ENCODE assay signal across 8 mouse cellular contexts in genomic region chr2:144247337-144247978, GRCm38 (mm10). TPM values are rescaled to one million over a fixed set of nuclear protein-coding genes. Genes with fewer than 3 reads are reported as not detected.
DNase-seq lines count a peak whose midpoint lies in the region; ATAC-seq and TF ChIP-seq lines count a peak whose summit lies in the region.

No protein-coding gene starts in this region.

- ATAC-seq in hindbrain, embryonic 11.5 days (ENCODE audit: low FRiP score) = peak; percentile 25; the same call in 1 of the 2 replicates

- no peak overlapping the region for H3K4me2 ChIP-seq in hindbrain, embryonic 11.5 days (replicated peaks; ENCODE audit: low read depth, low read length)

- no peak for DNase-seq in hindbrain, embryonic 11.5 days (ENCODE audit: low spot score)
- DNase-seq in hindbrain, embryonic 10.5 days (ENCODE audit: low spot score) = no peak
- DNase-seq in ES-E14 (ENCODE audit: low read depth, low spot score) = no peak
- no peak for DNase-seq in heart, embryonic 10.5 days (ENCODE audit: low spot score)
- DNase-seq in lung, postnatal 25 days (ENCODE audit: low spot score) = peak; percentile 49
- no peak for DNase-seq in cerebellum, adult 11-12 months
- no peak for DNase-seq in ovary, adult 18-20 months (ENCODE audit: low spot score)
- no peak for DNase-seq in frontal cortex, postnatal 36 days (ENCODE audit: low spot score in 2 of 2)

- no peak overlapping the region for H3K9ac ChIP-seq in hindbrain, embryonic 11.5 days (ENCODE audit: low read depth, low read length)
- H3K9ac ChIP-seq in ES-E14 (ENCODE audit: insufficient read depth, low read depth, low read length, poor library complexity, severe bottlenecking) = no peak overlapping the region

- H3K9me3 ChIP-seq in hindbrain, embryonic 11.5 days (ENCODE audit: control insufficient read depth, low read length) = no peaks in the 10 kb centered on the region
- no peaks in the 10 kb centered on the region for H3K9me3 ChIP-seq in hindbrain, embryonic 10.5 days
- H3K9me3 ChIP-seq in ES-E14 (ENCODE audit: control insufficient read depth, insufficient read depth, low read depth, low read length) = no peaks in the 10 kb centered on the region
- no peaks in the 10 kb centered on the region for H3K9me3 ChIP-seq in heart, embryonic 10.5 days

- no peaks in the 10 kb centered on the region for H3K36me3 ChIP-seq in hindbrain, embryonic 11.5 days (ENCODE audit: control insufficient read depth, insufficient read depth, low read length)
- H3K36me3 ChIP-seq in hindbrain, embryonic 10.5 days = peaks cover 39% of the 10 kb centered on the region
- H3K36me3 ChIP-seq in ES-E14 (ENCODE audit: control insufficient read depth, insufficient read depth, low read length, poor library complexity, severe bottlenecking) = peaks cover 47% of the 10 kb centered on the region
- H3K36me3 ChIP-seq in heart, embryonic 10.5 days = peaks cover 37% of the 10 kb centered on the region

- in situ Hi-C loops in ES-E14 (cut with MboI; ENCODE audit: low sequenced_read_pairs in 2 of 2, unreplicated experiment in 2 of 2) = no loop called here

- H3K4me1 ChIP-seq in hindbrain, embryonic 11.5 days (replicated peaks; ENCODE audit: control insufficient read depth, insufficient read depth, low read length) = no peaks in the 10 kb centered on the region
- peaks cover 32% of the 10 kb centered on the region for H3K4me1 ChIP-seq in hindbrain, embryonic 10.5 days (replicated peaks)
- no peaks in the 10 kb centered on the region for H3K4me1 ChIP-seq in ES-E14 (ENCODE audit: control insufficient read depth in 2 of 2, insufficient read depth in 2 of 2, low read length in 2 of 2, poor library complexity in 1 of 2)
- H3K4me1 ChIP-seq in heart, embryonic 10.5 days = peaks cover 27% of the 10 kb centered on the region

- H3K27me3 ChIP-seq in hindbrain, embryonic 11.5 days (ENCODE audit: control insufficient read depth, insufficient read depth, low read length) = no peaks in the 10 kb centered on the region
- H3K27me3 ChIP-seq in hindbrain, embryonic 10.5 days (ENCODE audit: insufficient read depth, poor library complexity, severe bottlenecking) = no peaks in the 10 kb centered on the region
- H3K27me3 ChIP-seq in heart, embryonic 10.5 days (ENCODE audit: insufficient read depth, poor library complexity, severe bottlenecking) = no peaks in the 10 kb centered on the region

- no peak overlapping the region for H3K4me3 ChIP-seq in hindbrain, embryonic 11.5 days (ENCODE audit: low read depth, low read length)
- H3K4me3 ChIP-seq in hindbrain, embryonic 10.5 days = no peak overlapping the region
- H3K4me3 ChIP-seq in ES-E14 (ENCODE audit: insufficient read depth in 1 of 2, low read depth in 1 of 2, low read length in 2 of 2, poor library complexity in 1 of 2, severe bottlenecking in 1 of 2) = no peak overlapping the region
- no peak overlapping the region for H3K4me3 ChIP-seq in heart, embryonic 10.5 days

- 51% methylated on average over 5 of the region's 5 CpGs for WGBS in hindbrain, embryonic 11.5 days
- 52% methylated on average over 5 of the region's 5 CpGs for WGBS in hindbrain, embryonic 10.5 days
- WGBS in heart, embryonic 10.5 days = 52% methylated on average over 5 of the region's 5 CpGs

- H3K27ac ChIP-seq in hindbrain, embryonic 11.5 days (ENCODE audit: low read depth, low read length) = no peak overlapping the region
- no peak overlapping the region for H3K27ac ChIP-seq in hindbrain, embryonic 10.5 days
- H3K27ac ChIP-seq in ES-E14 (ENCODE audit: insufficient read depth, low read depth, low read length, poor library complexity, severe bottlenecking) = no peak overlapping the region
- peak overlapping the region; percentile 22 for H3K27ac ChIP-seq in heart, embryonic 10.5 days

TF ChIP-seq in ES-E14, 5 proteins besides CTCF, POLR2A, EP300 and RAD21:
- TF ChIP-seq CHD2 (IDR thresholded peaks at IDR 0.05; ENCODE audit: low read depth, low read length) = 0 out of 2 replicates have a peak, but pooled peaks have one; percentile 6
- no peak for TF ChIP-seq HCFC1 (IDR thresholded peaks at IDR 0.05; ENCODE audit: borderline replicate concordance, insufficient read depth, low read length)
- no peak for TF ChIP-seq ZC3H11A (IDR thresholded peaks at IDR 0.05; ENCODE audit: borderline replicate concordance, low read depth, low read length)
- no peak for TF ChIP-seq MAFK (IDR thresholded peaks at IDR 0.05; ENCODE audit: insufficient read depth, low read depth, low read length)
- TF ChIP-seq ZNF384 (IDR thresholded peaks at IDR 0.05; ENCODE audit: low read depth, low read length) = no peak

RNA-seq across cellular contexts. Expression of gene Mgme1, which starts 23.0 kb away (rescaled TPM):
- 15.8 and 17.2 TPM in 2 replicates for polyA plus RNA-seq in hindbrain, embryonic 11.5 days (2014; fragmentation: Nextera tagmentation; extraction: Ambion mirVana)
- polyA plus RNA-seq in hindbrain, embryonic 10.5 days (2016; fragmentation: Nextera tagmentation; extraction: Ambion mirVana) = 18.5 and 25.0 TPM in 2 replicates
- 19.5 and 22.4 TPM in 2 replicates for total RNA-seq in ES-E14 (2012; rRNA removed)
- 24.7 TPM in 2 replicates for polyA plus RNA-seq in heart, embryonic 10.5 days (2016; fragmentation: Nextera tagmentation; extraction: Ambion mirVana)

RNA-seq across cellular contexts. Expression of gene Snx5, which starts 23.2 kb away (rescaled TPM):
- 104 and 108 TPM in 2 replicates for polyA plus RNA-seq in hindbrain, embryonic 11.5 days (2014; fragmentation: Nextera tagmentation; extraction: Ambion mirVana)
- polyA plus RNA-seq in hindbrain, embryonic 10.5 days (2016; fragmentation: Nextera tagmentation; extraction: Ambion mirVana) = 91.8 and 110 TPM in 2 replicates
- 184 and 236 TPM in 2 replicates for total RNA-seq in ES-E14 (2012; rRNA removed)
- 119 and 128 TPM in 2 replicates for polyA plus RNA-seq in heart, embryonic 10.5 days (2016; fragmentation: Nextera tagmentation; extraction: Ambion mirVana)
